Mouse (Mus musculus) cortical plate, adult 2 months (tissue): ENCODE data around the gene Soga1.

ENCODE experiments used
- CTCF ChIP-seq: fragments of 200-500 bp; IDR thresholded peaks from 2 replicates; pipeline ENCODE4 v1.5.1; 2011; ENCODE audit warnings: mild to moderate bottlenecking, control low read depth, low read length; ENCODE audit not compliant: insufficient read depth; ENCODE audit errors: extremely low read depth
- POLR2A ChIP-seq: fragments of 200-500 bp; IDR thresholded peaks from 2 replicates; pipeline ENCODE4 v1.6.1; 2011; ENCODE audit warnings: mild to moderate bottlenecking, low read length, control low read depth; ENCODE audit not compliant: insufficient read depth; ENCODE audit errors: extremely low read depth

GRCm38 (mm10) chr2:157030804-157031203, 48.2 kb downstream of the Soga1 start:
- TF ChIP-seq CTCF (peak; percentile 87), POLR2A (no peak)
